Mouse (Mus musculus) central nervous system, embryonic 11.5 days (tissue): ENCODE data around the gene Gm27021. TPM values are rescaled to one million over a fixed set of nuclear protein-coding genes. Genes with fewer than 3 reads are reported as not detected.

Experiments
- polyA plus RNA-seq: library from polyadenylated mRNA; depleted of rRNA; stranded (reverse); fragments of >200 nt; gene quantifications from 2 replicates; pipeline ENCODE4 v1.2.3, GENCODE M21; 2012; rRNA removed

Gm27021 gene
- polyA plus RNA-seq = 0.98 and 1.3 TPM in 2 replicates

DNA sequence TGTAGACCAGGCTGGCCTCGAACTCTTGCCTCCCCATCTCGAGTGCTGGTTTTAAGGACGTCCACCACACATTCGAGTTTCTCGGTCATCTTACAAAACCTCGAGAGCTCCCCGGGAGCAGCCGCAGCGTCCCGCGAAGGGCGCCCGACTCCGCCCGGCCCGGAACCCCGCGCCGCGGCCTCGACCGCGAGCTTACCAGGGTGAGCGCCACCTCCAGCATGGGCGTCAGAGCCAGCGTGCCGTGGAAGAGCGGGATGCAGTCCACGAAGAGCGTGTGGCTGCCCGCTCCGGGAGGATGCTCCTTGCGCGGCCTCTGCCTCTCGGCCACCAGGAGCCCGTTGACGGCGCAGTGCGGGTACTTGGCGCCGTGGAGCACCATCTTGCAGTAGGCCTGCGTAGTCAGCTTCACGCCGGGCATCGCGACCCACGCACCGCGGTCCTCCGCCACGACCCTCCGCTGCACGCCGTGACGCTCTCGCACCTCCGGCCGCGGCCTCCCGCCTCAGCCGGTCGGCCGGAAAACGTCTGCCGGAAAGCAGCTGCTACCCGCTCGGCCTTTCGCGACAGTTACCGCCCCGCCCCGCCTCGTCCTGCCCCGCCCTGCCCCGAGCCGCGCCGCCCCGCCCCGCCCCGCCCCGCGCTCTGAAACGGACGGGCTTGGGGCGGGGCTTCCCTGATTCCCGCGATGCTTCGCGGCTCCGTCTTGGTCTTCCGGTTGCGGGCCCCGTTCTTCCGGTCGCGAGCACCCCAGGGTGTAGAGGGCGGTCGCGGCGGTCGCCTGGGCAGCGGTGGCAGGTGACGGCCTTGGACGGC is at the start of gene Gm27021, which contains the start of gene Cox4i1:
Gene Gm27021, minus strand, starts transcription at position 519 of the 813 bp plus-strand sequence.
Gene Cox4i1, plus strand, starts transcription at position 662 of the 813 bp plus-strand sequence.

DNA sequence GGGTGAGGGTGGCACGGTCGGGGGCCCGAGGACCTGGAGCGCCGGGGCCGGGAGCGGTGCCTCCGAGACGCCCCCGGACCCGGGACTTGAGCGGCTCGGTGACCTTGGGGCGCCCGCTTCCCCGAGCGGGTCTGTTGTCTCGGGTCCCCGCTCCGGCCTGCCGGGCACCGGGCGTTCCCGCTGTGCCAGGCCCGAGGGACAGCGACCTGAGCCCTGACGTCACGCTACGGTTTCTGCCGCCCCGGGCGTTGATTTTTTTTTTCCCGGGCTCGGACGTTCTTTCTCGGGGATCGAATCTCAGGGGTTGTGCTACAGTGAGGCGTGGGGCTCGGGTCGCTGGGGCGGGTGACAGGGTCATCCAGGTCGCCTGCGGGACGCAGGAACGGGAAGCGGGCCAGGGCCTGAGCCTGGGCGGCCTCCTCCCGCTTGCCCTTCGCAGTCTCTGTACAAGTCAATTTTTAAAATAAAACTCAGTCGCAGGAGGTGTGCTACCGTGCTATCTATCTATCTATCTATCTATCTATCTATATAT is 561 bp upstream of the Gm27021 start, which contains the start of gene Emc8:
Gene Emc8, minus strand, starts transcription at position 200 of the 532 bp plus-strand sequence.

DNA sequence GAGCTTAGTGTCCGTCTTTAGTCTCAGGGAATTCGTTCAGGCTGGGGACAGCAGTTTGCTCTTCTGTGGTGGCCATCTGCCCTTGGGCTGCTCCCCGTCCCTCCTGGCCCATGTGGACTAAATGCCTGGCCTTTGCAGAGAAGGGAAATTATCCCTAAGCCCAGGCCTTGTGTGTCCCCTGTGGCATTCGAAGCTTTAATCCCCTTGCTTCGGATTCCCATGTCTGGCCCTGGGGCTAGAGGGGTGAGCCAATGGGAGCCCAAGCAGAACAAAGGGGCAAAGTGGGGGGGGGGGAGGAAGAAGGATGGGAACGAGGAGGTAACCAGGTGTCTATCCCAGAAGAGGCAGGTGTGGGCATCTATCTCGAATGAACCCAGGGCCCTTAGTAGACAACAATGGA is 20.3 kb downstream of the Gm27021 start, which contains the start of gene 1190005I06Rik:
Gene 1190005I06Rik, minus strand, starts transcription at position 101 of the 400 bp plus-strand sequence.

DNA sequence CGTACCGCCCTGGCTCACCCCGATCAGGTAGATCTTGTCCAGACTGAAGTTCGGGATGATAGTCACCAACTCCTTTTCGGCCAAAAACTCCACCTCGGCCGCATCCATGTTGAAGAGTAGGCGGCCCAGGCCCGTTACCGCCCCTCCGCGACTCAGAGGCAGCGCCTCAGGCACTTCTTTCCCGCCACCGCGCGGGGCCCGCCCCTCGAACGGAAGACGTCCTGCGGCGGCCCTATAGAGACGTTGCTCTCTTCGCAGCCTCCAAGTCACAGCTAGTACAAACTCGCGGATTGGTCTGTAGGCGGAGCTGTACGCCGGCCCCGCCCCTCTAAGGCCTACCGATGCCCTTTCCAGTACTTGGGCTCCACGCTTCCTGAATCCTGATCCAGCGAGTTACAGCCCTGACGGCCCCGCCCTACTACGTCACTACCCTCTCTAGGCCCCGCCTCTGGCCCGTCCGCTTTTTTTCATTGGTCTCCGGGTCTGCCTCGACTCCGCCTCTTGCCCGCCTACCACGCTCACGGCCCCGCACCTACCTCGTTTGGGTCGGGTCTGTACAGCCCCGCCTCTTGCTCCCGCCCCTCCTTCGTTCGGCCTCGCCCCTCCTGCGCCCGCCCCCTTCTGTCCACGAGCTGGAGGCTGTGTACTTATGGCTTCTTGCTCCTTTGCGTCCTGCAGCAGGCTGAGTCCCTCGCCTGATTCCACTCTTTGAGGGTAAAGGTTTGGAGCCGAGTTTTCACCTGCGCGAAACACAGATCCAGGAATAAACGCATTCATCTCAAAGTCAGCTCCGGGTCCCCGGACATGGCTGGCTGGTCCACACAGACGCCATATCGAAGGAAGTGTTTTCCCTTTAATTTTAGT is 78.7 kb downstream of the Gm27021 start, which contains the start of gene Gins2:
Gene Gins2, minus strand, starts transcription at position 397 of the 864 bp plus-strand sequence.

Other genes with a start within 250 kb of the Gm27021 start
- 44.7 and 75.9 TPM in 2 replicates for gene Gins2, start 78.8 kb downstream of the Gm27021 start, polyA plus RNA-seq
- 2.5 and 2.6 TPM in 2 replicates for gene 1190005I06Rik, start 20.4 kb downstream of the Gm27021 start, polyA plus RNA-seq
- gene Cox4i1, start 143 bp upstream of the Gm27021 start, polyA plus RNA-seq = 1,012 and 1,246 TPM in 2 replicates
- 111 and 113 TPM in 2 replicates for gene Emc8, start 494 bp upstream of the Gm27021 start, polyA plus RNA-seq
- gene Irf8, start 68.3 kb upstream of the Gm27021 start, polyA plus RNA-seq = 1.9 and 2.5 TPM in 2 replicates